Mouse (Mus musculus): Measurements from ENCODE around the gene Adgrd1. TPM values are rescaled to one million over a fixed set of nuclear protein-coding genes. Genes with fewer than 3 reads are reported as not detected.
A peak's percentile ranks its signal among the peaks of the same experiment; 100 is the strongest.

Gene Adgrd1
- total and polyA plus RNA-seq, 3 experiments = 0.16 TPM; not detected in 2

DNA sequence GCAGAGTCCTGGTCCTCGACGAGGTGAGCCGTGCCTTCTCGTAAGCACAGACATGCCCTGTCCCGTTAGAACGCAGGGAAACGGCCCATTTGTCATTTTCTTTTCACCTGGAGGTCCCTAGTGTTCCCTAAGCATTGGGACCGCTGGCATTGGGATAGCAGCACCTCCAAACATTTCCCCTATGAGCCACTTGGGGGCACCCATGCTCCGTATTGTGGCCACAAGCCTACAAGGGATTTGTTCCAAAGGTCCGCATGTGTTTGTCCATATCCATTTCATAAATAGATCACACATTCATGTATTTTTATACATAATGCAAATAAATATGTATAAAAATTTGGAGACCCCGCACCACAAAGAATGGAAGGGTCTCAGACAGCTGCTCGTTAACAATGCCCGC, 35.0 kb upstream of the Adgrd1 start:
- TF ChIP-seq GATA1 (IDR thresholded peaks at IDR 0.05; ENCODE audit: borderline replicate concordance, low read length) (no peak), TAL1 (conservative IDR thresholded peaks at IDR 0.05; ENCODE audit: low read depth, low read length) (no peak), CTCF (IDR thresholded peaks at IDR 0.05; ENCODE audit: low read depth, low read length) (no peak), POLR2AphosphoS5 (IDR thresholded peaks at IDR 0.05; ENCODE audit: insufficient replicate concordance, low read depth, low read length) (no peak), GATA2 (IDR thresholded peaks at IDR 0.05; ENCODE audit: borderline replicate concordance, low read depth, low read length) (no peak)
- Histone ChIP-seq H3K9me3 (replicated peaks) (peaks cover 11% of the 10 kb centered on the region), H3K4me1 (ENCODE audit: insufficient read depth, low read depth, low read length) (0 out of 2 replicates have a peak, but pooled peaks cover 2% of the 10 kb centered on the region), H3K36me3 (replicated peaks) (no peaks in the 10 kb centered on the region), H3K27me3 (ENCODE audit: insufficient read depth, low read length) (no peaks in the 10 kb centered on the region), H3K4me3 (ENCODE audit: low read depth, low read length) (no peak overlapping the region)
- no peak for DNase-seq (ENCODE audit: low spot score)
- ATAC-seq (ENCODE audit: extremely low read depth, insufficient number of reproducible peaks, low FRiP score, poor library complexity, severe bottlenecking) = no peak

- no peaks in the 10 kb centered on the region for H3K27me3 ChIP-seq (ENCODE audit: insufficient read depth, low read length)
- H3K4me3 ChIP-seq (ENCODE audit: low read depth, low read length) = no peak overlapping the region
- DNase-seq (ENCODE audit: low spot score) (no peak), ATAC-seq (ENCODE audit: extremely low read depth, insufficient number of reproducible peaks, low FRiP score, poor library complexity, severe bottlenecking) (no peak; the same call in 1 of the 2 replicates)
- no peaks in the 10 kb centered on the region for H3K36me3 ChIP-seq (replicated peaks)
- H3K9me3 ChIP-seq (replicated peaks) = peaks cover 21% of the 10 kb centered on the region
- 0 out of 2 replicates have a peak, but pooled peaks have one; percentile 27 for TF ChIP-seq CTCF (IDR thresholded peaks at IDR 0.05; ENCODE audit: low read depth, low read length)
- no peak for TF ChIP-seq POLR2AphosphoS5 (IDR thresholded peaks at IDR 0.05; ENCODE audit: insufficient replicate concordance, low read depth, low read length)
- H3K4me1 ChIP-seq (ENCODE audit: insufficient read depth, low read depth, low read length) = 0 out of 2 replicates have a peak, but pooled peaks cover 2% of the 10 kb centered on the region
Observed at GRCm38 (mm10) chr5:129063037-129063791, 33.3 kb upstream of the Adgrd1 start.

- Histone ChIP-seq H3K4me3 (ENCODE audit: low read depth, low read length) (no peak overlapping the region), H3K4me1 (ENCODE audit: insufficient read depth, low read depth, low read length) (0 out of 2 replicates have a peak, but pooled peaks cover 2% of the 10 kb centered on the region), H3K36me3 (replicated peaks) (no peaks in the 10 kb centered on the region), H3K9me3 (replicated peaks) (peaks cover 21% of the 10 kb centered on the region), H3K27me3 (ENCODE audit: insufficient read depth, low read length) (no peaks in the 10 kb centered on the region)
- DNase-seq (ENCODE audit: low spot score) = no peak
- TF ChIP-seq CTCF (IDR thresholded peaks at IDR 0.05; ENCODE audit: low read depth, low read length) = no peak
- TF ChIP-seq POLR2AphosphoS5 (IDR thresholded peaks at IDR 0.05; ENCODE audit: insufficient replicate concordance, low read depth, low read length) = no peak
- TF ChIP-seq GATA1 (IDR thresholded peaks at IDR 0.05; ENCODE audit: borderline replicate concordance, low read length) = no peak
- TF ChIP-seq GATA2 (IDR thresholded peaks at IDR 0.05; ENCODE audit: borderline replicate concordance, low read depth, low read length) = no peak
- no peak for ATAC-seq (ENCODE audit: extremely low read depth, insufficient number of reproducible peaks, low FRiP score, poor library complexity, severe bottlenecking)
Observed at GRCm38 (mm10) chr5:129063792-129064087, 32.8 kb upstream of the Adgrd1 start.

- Histone ChIP-seq H3K9me3 (replicated peaks) (peaks cover 21% of the 10 kb centered on the region), H3K4me1 (ENCODE audit: insufficient read depth, low read depth, low read length) (0 out of 2 replicates have a peak, but pooled peaks cover 2% of the 10 kb centered on the region), H3K36me3 (replicated peaks) (no peaks in the 10 kb centered on the region), H3K4me3 (ENCODE audit: low read depth, low read length) (no peak overlapping the region), H3K27me3 (ENCODE audit: insufficient read depth, low read length) (no peaks in the 10 kb centered on the region)
- TF ChIP-seq GATA2 (IDR thresholded peaks at IDR 0.05; ENCODE audit: borderline replicate concordance, low read depth, low read length) = no peak
- TF ChIP-seq CTCF (IDR thresholded peaks at IDR 0.05; ENCODE audit: low read depth, low read length) = no peak
- no peak for TF ChIP-seq POLR2AphosphoS5 (IDR thresholded peaks at IDR 0.05; ENCODE audit: insufficient replicate concordance, low read depth, low read length)
- ATAC-seq (ENCODE audit: extremely low read depth, insufficient number of reproducible peaks, low FRiP score, poor library complexity, severe bottlenecking) (no peak), DNase-seq (ENCODE audit: low spot score) (no peak)
Observed at GRCm38 (mm10) chr5:129064186-129064585, 32.4 kb upstream of the Adgrd1 start.

- ATAC-seq (ENCODE audit: extremely low read depth, insufficient number of reproducible peaks, low FRiP score, poor library complexity, severe bottlenecking) = no peak
- H3K4me1 ChIP-seq (ENCODE audit: insufficient read depth, low read depth, low read length) = 0 out of 2 replicates have a peak, but pooled peaks cover 2% of the 10 kb centered on the region
- H3K27me3 ChIP-seq (ENCODE audit: insufficient read depth, low read length) = no peaks in the 10 kb centered on the region
- TF ChIP-seq CTCF (IDR thresholded peaks at IDR 0.05; ENCODE audit: low read depth, low read length) = no peak
- no peak for TF ChIP-seq POLR2AphosphoS5 (IDR thresholded peaks at IDR 0.05; ENCODE audit: insufficient replicate concordance, low read depth, low read length)
- TF ChIP-seq GATA2 (IDR thresholded peaks at IDR 0.05; ENCODE audit: borderline replicate concordance, low read depth, low read length) = no peak
- TF ChIP-seq TAL1 (conservative IDR thresholded peaks at IDR 0.05; ENCODE audit: low read depth, low read length) = no peak
- TF ChIP-seq GATA1 (IDR thresholded peaks at IDR 0.05; ENCODE audit: borderline replicate concordance, low read length) = no peak
- no peak for DNase-seq (ENCODE audit: low spot score)
- H3K36me3 ChIP-seq (replicated peaks) = no peaks in the 10 kb centered on the region
- no peak overlapping the region for H3K4me3 ChIP-seq (ENCODE audit: low read depth, low read length)
- peaks cover 27% of the 10 kb centered on the region for H3K9me3 ChIP-seq (replicated peaks)
Observed at GRCm38 (mm10) chr5:129065301-129065700, 31.2 kb upstream of the Adgrd1 start.

- no peak for TF ChIP-seq TAL1 (conservative IDR thresholded peaks at IDR 0.05; ENCODE audit: low read depth, low read length)
Observed at GRCm38 (mm10) chr5:129065946-129066345, 30.6 kb upstream of the Adgrd1 start.

More at GRCm38 (mm10) chr5:129065946-129066345, 30.6 kb upstream of the Adgrd1 start:
- ATAC-seq (ENCODE audit: extremely low read depth, insufficient number of reproducible peaks, low FRiP score, poor library complexity, severe bottlenecking) = no peak
- no peaks in the 10 kb centered on the region for H3K27me3 ChIP-seq (ENCODE audit: insufficient read depth, low read length)
- H3K9me3 ChIP-seq (replicated peaks) = peaks cover 31% of the 10 kb centered on the region
- H3K36me3 ChIP-seq (replicated peaks) = no peaks in the 10 kb centered on the region
- H3K4me3 ChIP-seq (ENCODE audit: low read depth, low read length) = no peak overlapping the region
- no peak for DNase-seq (ENCODE audit: low spot score)
- H3K4me1 ChIP-seq (ENCODE audit: insufficient read depth, low read depth, low read length) = 0 out of 2 replicates have a peak, but pooled peaks cover 2% of the 10 kb centered on the region

Data from G1E (cell line).